Comparison of ENCODE assay signal across 27 mouse cellular contexts in the genomic region with DNA sequence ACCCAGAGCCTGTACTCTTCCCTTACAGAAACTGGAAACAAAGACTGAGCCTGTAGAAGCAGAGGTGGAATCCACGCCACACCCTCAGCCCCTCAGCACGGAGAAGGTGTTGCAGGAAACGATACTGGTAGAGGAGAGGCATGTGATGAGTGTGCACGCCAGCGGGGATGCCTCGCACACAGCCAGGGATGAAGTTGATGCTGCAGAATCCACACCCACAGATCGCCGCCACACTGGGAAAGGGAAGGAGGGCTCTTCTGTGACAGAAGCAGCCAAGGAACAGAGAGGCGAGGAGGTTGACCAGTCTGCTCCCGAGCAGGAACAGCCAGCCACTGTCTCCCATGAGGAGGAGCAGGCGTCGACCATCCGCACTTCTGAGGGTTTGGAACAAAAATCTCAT.
DNase-seq lines count a peak whose midpoint lies in the region; ATAC-seq and TF ChIP-seq lines count a peak whose summit lies in the region.
"Had no signal": no experiment of that assay in that cellular context is flagged by ENCODE, and none has a peak within 500 bp of the region (broad histone marks: within the 10 kb centered on the region; RNA-seq: fewer than 3 reads in every experiment).

No protein-coding gene starts in this region.

- H3K4me1 ChIP-seq in megakaryocyte, embryonic 14.5 days = no peaks in the 10 kb centered on the region
- peaks cover 47% of the 10 kb centered on the region for H3K4me1 ChIP-seq in E14TG2a.4 (replicated peaks; ENCODE audit: low read depth, low read length)
- H3K4me1 ChIP-seq: embryonic facial prominence, embryonic 13.5 days; embryonic facial prominence, embryonic 15.5 days; forebrain, embryonic 10.5 days; forebrain, embryonic 12.5 days had no signal

- peak overlapping the region; percentile 73 for H3K4me3 ChIP-seq in megakaryocyte, embryonic 14.5 days (replicated peaks)
- H3K4me3 ChIP-seq in E14TG2a.4 (replicated peaks; ENCODE audit: low read length) = peak overlapping the region; percentile 35; the same call in 1 of the 2 replicates
- H3K4me3 ChIP-seq: embryonic facial prominence, embryonic 13.5 days; embryonic facial prominence, embryonic 15.5 days; erythroblast, embryonic 14.5 days; forebrain, embryonic 10.5 days; forebrain, embryonic 12.5 days had no signal

- no peaks in the 10 kb centered on the region for H3K36me3 ChIP-seq in megakaryocyte, embryonic 14.5 days (replicated peaks; ENCODE audit: low read length)
- H3K36me3 ChIP-seq in E14TG2a.4 (ENCODE audit: insufficient read depth, low read length) = 0 out of 2 replicates have a peak, but pooled peaks cover 5% of the 10 kb centered on the region

- no peak for DNase-seq in frontal cortex, postnatal 10 days (ENCODE audit: low spot score in 2 of 2)
- DNase-seq in brain, adult 2 months (ENCODE audit: low read depth, low spot score) = peak; percentile 53
- DNase-seq in adrenal gland, adult 2 months = no peak
- no peak for DNase-seq in thymus, postnatal 36 days
- DNase-seq: adrenal gland, postnatal 10 days; adrenal gland, postnatal 25 days; B cell, adult 2 months; cerebellum, adult 11-12 months; cerebellum, adult 2 months; cerebellum, adult 9-10 months; cerebellum, postnatal 10 days; cerebellum, postnatal 25 days; embryo, embryonic 11 days had no signal

- no peak for TF ChIP-seq CTCF in E14TG2a.4 (conservative IDR thresholded peaks at IDR 0.05; ENCODE audit: low read length)

- ATAC-seq in frontal cortex, adult (ENCODE audit: low TSS enrichment) = peak; percentile 75
- ATAC-seq in megakaryocyte, adult 5-6 weeks (ENCODE audit: poor library complexity, severe bottlenecking) = no peak
- ATAC-seq: activated CD4-positive, CD25-positive, alpha-beta regulatory T cell, adult 4 months; CD4-positive, CD25-positive, alpha-beta regulatory T cell, adult 4 months; forebrain, embryonic 14.5 days; forebrain, embryonic 16.5 days had no signal

- H3K9me3 ChIP-seq in megakaryocyte, embryonic 14.5 days = peaks cover 63% of the 10 kb centered on the region
- H3K9me3 ChIP-seq in E14TG2a.4 (ENCODE audit: low read length) = peaks cover 9% of the 10 kb centered on the region
- H3K9me3 ChIP-seq: embryonic facial prominence, embryonic 15.5 days had no signal

- no peaks in the 10 kb centered on the region for H3K27me3 ChIP-seq in megakaryocyte, embryonic 14.5 days (replicated peaks)
- H3K27me3 ChIP-seq in E14TG2a.4 (ENCODE audit: insufficient read depth, low read length) = peaks cover 22% of the 10 kb centered on the region
- H3K27me3 ChIP-seq: CH12.LX; embryonic facial prominence, embryonic 13.5 days; embryonic facial prominence, embryonic 15.5 days; forebrain, embryonic 12.5 days had no signal
